Mouse (Mus musculus) bone marrow macrophage, adult 2 months (primary cell): ENCODE data around the gene Cxcl17. TPM values are rescaled to one million over a fixed set of nuclear protein-coding genes. Genes with fewer than 3 reads are reported as not detected.

Source experiments
- H3K27ac ChIP-seq: 2 replicates; pipeline ENCODE4 v1.5.1; 2012; ENCODE audit warnings: low read depth, low read length; ENCODE audit not compliant: insufficient read depth
- H3K4me1 ChIP-seq: 2 replicates; pipeline ENCODE4 v1.6.1; 2012; ENCODE audit warnings: low read length; ENCODE audit not compliant: control insufficient read depth, insufficient read depth
- H3K4me3 ChIP-seq: 2 replicates; pipeline ENCODE4 v1.5.1; 2012; ENCODE audit warnings: mild to moderate bottlenecking, low read length, moderate library complexity; ENCODE audit not compliant: insufficient read depth
- CTCF ChIP-seq: IDR thresholded peaks from 2 replicates; pipeline ENCODE4 v1.5.1; 2012; ENCODE audit warnings: low read depth, mild to moderate bottlenecking, low read length, moderate library complexity
- POLR2A ChIP-seq: IDR thresholded peaks from 2 replicates; pipeline ENCODE4 v1.6.1; 2012; ENCODE audit warnings: mild to moderate bottlenecking, low read depth, low read length, borderline replicate concordance
- polyA plus RNA-seq: library from polyadenylated mRNA; stranded (reverse); fragments of >200 nt; gene quantifications from 2 replicates; pipeline ENCODE4 v1.2.4, GENCODE M21; 2012; ENCODE audit not compliant: missing spikeins, insufficient read depth, insufficient read length

Gene Cxcl17
- polyA plus RNA-seq, 1 experiment = not detected

GRCm38 (mm10) chr7:25369058-25369749, 43.5 kb downstream of the Cxcl17 start, which contains the start of gene Cnfn:
Cnfn (minus strand) TSS chr7:25369724.
- Histone ChIP-seq H3K4me1 (no peaks in the 10 kb centered on the region), H3K4me3 (no peak within 1 kb of the TSS), H3K27ac (no peak within 1 kb of the TSS)
- no peak for TF ChIP-seq POLR2A
- no peak for TF ChIP-seq CTCF

DNA sequence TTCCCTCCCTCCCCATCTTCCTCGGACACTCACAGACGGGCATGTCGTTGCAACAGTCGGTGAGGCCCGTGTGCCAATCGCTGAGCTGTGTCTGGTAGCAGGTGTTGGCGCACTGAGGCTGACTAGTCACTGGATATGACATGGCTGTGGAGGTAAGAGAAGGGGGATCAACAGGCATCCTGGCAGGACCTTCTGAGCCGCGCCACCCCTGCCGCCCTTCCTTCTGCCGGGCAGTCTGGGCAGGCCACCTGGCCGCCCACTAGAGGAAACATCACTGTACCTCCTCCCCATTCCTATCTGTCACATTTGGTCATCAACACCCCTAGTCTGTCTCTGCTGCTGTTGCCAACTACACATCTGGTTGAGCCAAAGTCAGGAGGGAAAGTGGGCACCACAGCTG, 44.4 kb downstream of the Cxcl17 start:
- H3K4me1 ChIP-seq = no peaks in the 10 kb centered on the region
- H3K27ac ChIP-seq = no peak overlapping the region
- H3K4me3 ChIP-seq = no peak overlapping the region
- TF ChIP-seq POLR2A (no peak), CTCF (no peak)

GRCm38 (mm10) chr7:25367632-25368293, 44.9 kb downstream of the Cxcl17 start:
- TF ChIP-seq CTCF (peak; percentile 8; the same call in 1 of the 2 replicates), POLR2A (no peak)
- Histone ChIP-seq H3K4me1 (no peaks in the 10 kb centered on the region), H3K27ac (no peak overlapping the region), H3K4me3 (no peak overlapping the region)

GRCm38 (mm10) chr7:25365937-25366625, 46.6 kb downstream of the Cxcl17 start:
- TF ChIP-seq CTCF = no peak
- no peak for TF ChIP-seq POLR2A
- no peak overlapping the region for H3K27ac ChIP-seq
- H3K4me1 ChIP-seq = no peaks in the 10 kb centered on the region
- no peak overlapping the region for H3K4me3 ChIP-seq

DNA sequence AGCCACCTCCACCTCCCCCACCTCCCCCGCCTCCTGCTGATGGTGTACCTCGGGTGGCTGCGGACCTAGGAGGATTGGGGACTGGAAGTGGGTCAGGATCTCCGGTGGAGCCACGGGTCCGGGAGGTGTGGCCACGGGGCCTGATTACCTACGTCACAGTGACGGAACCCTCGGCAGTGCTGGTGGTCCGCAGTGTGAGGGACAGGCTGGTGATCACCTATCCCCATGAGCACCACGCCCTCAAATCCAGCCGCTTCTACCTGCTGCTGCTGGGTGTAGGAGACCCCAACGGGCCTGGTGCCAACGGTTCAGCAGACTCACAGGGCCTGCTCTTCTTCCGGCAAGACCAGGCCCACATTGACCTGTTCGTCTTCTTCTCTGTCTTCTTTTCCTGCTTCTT, 49.1 kb downstream of the Cxcl17 start:
- Histone ChIP-seq H3K4me1 (no peaks in the 10 kb centered on the region), H3K27ac (no peak overlapping the region), H3K4me3 (no peak overlapping the region)
- no peak for TF ChIP-seq POLR2A

- TF ChIP-seq CTCF = no peak
- no peak for TF ChIP-seq POLR2A
- H3K4me3 ChIP-seq = no peak overlapping the region
- no peaks in the 10 kb centered on the region for H3K4me1 ChIP-seq
- no peak overlapping the region for H3K27ac ChIP-seq
These were observed 49.5 kb downstream of the Cxcl17 start for GRCm38 (mm10) chr7:25363151-25363550.

DNA sequence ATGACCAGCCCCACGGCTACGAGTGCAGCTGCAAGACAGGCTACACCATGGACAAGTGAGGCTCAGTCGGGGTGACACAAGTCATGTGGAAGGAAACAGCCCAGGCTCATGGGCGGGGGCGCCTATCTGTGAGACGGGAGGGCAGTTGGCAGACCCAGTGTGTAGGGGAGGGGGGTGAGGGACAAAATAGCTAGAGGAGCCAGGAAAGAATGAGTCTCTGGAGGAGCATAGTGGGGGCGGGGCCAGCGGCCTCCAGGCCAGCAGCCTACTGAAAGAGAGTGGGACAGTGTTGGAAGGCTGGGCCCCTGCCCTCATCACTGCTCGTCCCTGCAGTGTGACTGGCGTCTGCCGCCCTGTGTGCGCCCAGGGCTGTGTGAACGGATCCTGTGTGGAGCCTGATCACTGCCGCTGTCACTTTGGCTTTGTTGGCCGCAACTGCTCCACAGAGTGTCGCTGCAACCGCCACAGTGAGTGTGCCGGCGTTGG, 53.9 kb downstream of the Cxcl17 start:
- no peak overlapping the region for H3K27ac ChIP-seq
- no peak overlapping the region for H3K4me3 ChIP-seq
- H3K4me1 ChIP-seq = no peaks in the 10 kb centered on the region
- TF ChIP-seq POLR2A (no peak), CTCF (no peak)

Other genes with a start within 250 kb of the Cxcl17 start
- gene Pou2f2, start 233.2 kb downstream of the Cxcl17 start, polyA plus RNA-seq = 105 and 121 TPM in 2 replicates
- gene Dedd2, start 192.3 kb downstream of the Cxcl17 start, polyA plus RNA-seq = 12.6 and 12.7 TPM in 2 replicates
- gene Zfp526, start 191.5 kb downstream of the Cxcl17 start, polyA plus RNA-seq = 5.0 and 6.4 TPM in 2 replicates
- gene Gsk3a, start 175.0 kb downstream of the Cxcl17 start, polyA plus RNA-seq = 78.6 and 87.1 TPM in 2 replicates
- gene Erf, start 162.1 kb downstream of the Cxcl17 start, polyA plus RNA-seq = 22.7 and 27.8 TPM in 2 replicates
- 251 and 272 TPM in 2 replicates for gene Cic, start 145.2 kb downstream of the Cxcl17 start, polyA plus RNA-seq
- gene Pafah1b3, start 114.9 kb downstream of the Cxcl17 start, polyA plus RNA-seq = 35.5 and 38.0 TPM in 2 replicates
- gene Prr19, start 111.5 kb downstream of the Cxcl17 start, polyA plus RNA-seq = not detected in 2 replicates
- not detected in 2 replicates for gene Tmem145, start 106.8 kb downstream of the Cxcl17 start, polyA plus RNA-seq
- gene Megf8, start 95.7 kb downstream of the Cxcl17 start, polyA plus RNA-seq = 13.2 and 13.8 TPM in 2 replicates
- not detected in 2 replicates for gene Cnfn, start 43.2 kb downstream of the Cxcl17 start, polyA plus RNA-seq
- gene Lipe, start 14.2 kb downstream of the Cxcl17 start, polyA plus RNA-seq = 28.7 and 37.1 TPM in 2 replicates
- 20.1 and 21.5 TPM in 2 replicates for gene Ceacam1, start 64.7 kb upstream of the Cxcl17 start, polyA plus RNA-seq
- 0.52 TPM in 1 of 2 replicates, not detected in the other for gene Ceacam2, start 127.0 kb upstream of the Cxcl17 start, polyA plus RNA-seq
- gene Erich4, start 203.0 kb upstream of the Cxcl17 start, polyA plus RNA-seq = not detected in 2 replicates
- gene Dmac2, start 206.5 kb upstream of the Cxcl17 start, polyA plus RNA-seq = 41.2 and 47.8 TPM in 2 replicates
- 59.1 and 61.2 TPM in 2 replicates for gene B3gnt8, start 213.8 kb upstream of the Cxcl17 start, polyA plus RNA-seq
- 56.1 and 59.3 TPM in 2 replicates for gene Bckdha, start 246.1 kb upstream of the Cxcl17 start, polyA plus RNA-seq
- 22.6 and 30.6 TPM in 2 replicates for gene Exosc5, start 246.3 kb upstream of the Cxcl17 start, polyA plus RNA-seq